Mouse (Mus musculus) heart, postnatal 25 days (tissue): Measurements from ENCODE around the gene Zbtb33. TPM values are rescaled to one million over a fixed set of nuclear protein-coding genes. Genes with fewer than 3 reads are reported as not detected.

Source experiments
- DNase-seq: peaks from one replicate; pipeline ENCODE4 v3.0.0; 2022; ENCODE audit warnings: low spot score
- intact Hi-C: fragments of 180-260 bp; cut with DNase I; formaldehyde crosslinking; loops from one replicate; pipeline ENCODE4 v1.15.1; 2025
- total RNA-seq, 2 experiments: library from RNA; stranded (reverse); gene quantifications; 2 replicates each; pipeline ENCODE4 v1.2.3; 2021

Gene Zbtb33
- total RNA-seq, result 1 to 10 TPM; 8.9 to 9.9 TPM

- intact Hi-C loops, result loop anchor here (10.0 kb wide), 1 partner anchor 275 kb away; no protein-coding TSS in a partner anchor
- DNase-seq, result peak; percentile 73
Observed at GRCm38 (mm10) chrX:38189552-38190457, at the start of gene Zbtb33. Zbtb33 (plus strand) TSS chrX:38189793.

DNA sequence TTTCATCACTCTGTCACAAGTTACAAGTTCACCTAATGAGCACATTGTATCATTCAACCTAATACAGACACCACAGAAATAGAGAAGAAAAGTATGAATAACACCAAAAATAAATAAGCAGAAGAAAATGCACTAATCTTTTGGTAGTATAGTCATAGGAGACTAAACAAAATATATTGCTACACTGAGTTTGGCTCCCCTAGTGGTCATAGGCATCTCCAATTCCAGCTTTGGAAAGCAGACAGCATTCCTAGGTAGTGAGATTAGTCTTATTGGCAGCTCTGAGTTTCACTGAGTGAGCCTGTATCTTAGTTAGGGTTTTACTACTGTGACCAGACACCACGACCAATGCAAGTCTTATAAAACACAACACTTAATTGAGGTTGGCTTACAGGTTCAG lies 30.5 kb upstream of the Zbtb33 start:
- intact Hi-C loops, result no loop called here
- no peak for DNase-seq

GRCm38 (mm10) chrX:38165315-38165714 lies 24.3 kb upstream of the Zbtb33 start:
- intact Hi-C loops, result no loop called here

GRCm38 (mm10) chrX:38166064-38166463 lies 23.5 kb upstream of the Zbtb33 start:
- intact Hi-C loops, result no loop called here

More at GRCm38 (mm10) chrX:38165315-38165714, 24.3 kb upstream of the Zbtb33 start:
- DNase-seq, result no peak

GRCm38 (mm10) chrX:38166592-38166991 lies 23.0 kb upstream of the Zbtb33 start:
- intact Hi-C loops, result no loop called here
- DNase-seq, result no peak

More at GRCm38 (mm10) chrX:38166064-38166463, 23.5 kb upstream of the Zbtb33 start:
- no peak for DNase-seq

GRCm38 (mm10) chrX:38179891-38180310 lies 9.7 kb upstream of the Zbtb33 start:
- intact Hi-C loops, result loop anchor here (2.0 kb wide), 1 partner anchor 95 kb away; the partner anchor contains the start of gene Rhox11

DNA sequence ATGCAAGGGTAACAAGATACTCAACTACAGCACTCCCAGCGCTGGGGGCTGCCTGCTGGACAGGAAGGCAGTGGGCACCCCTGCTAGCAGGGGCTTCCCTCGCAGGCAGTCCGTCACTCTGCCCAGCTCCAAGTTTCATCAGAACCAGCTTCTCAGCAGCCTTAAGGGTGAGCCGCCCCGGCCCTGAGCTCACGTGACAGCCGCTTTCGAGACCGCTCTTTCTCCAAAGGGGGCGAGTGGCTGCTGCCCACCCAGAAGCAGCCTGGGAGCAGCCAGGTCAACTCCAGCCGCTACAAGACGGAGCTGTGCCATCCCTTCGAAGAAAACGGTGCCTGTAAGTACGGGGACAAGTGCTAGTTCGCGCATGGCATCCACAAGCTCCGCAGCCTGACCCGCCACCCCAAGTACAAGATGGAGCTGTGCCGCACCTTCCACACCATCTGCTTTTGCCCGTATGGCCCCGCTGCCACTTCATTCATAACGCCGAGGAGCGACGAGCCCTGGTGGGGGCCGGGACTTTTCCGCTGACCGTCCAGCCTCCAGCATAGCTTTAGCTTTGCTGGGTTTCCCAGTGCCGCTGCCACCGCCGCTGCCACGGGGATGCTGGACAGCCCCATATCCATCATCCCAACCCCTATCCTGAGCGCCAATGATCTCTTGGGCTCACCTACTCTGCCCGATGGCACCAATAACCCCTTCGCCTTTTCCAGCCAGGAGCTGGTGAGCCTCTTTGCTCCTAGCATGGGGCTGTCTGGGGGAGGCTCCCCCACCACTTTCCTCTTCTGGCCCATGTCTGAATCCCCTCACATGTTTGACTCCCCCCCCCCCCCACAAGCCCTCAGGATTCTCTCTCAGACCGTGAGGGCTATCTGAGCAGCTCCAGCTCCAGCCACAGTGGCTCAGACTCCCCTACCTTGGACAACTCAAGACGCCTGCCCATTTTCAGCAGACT lies 8.7 kb upstream of the Zbtb33 start:
- peak; percentile 4 for DNase-seq
- intact Hi-C loops, result no loop called here

More at GRCm38 (mm10) chrX:38179891-38180310, 9.7 kb upstream of the Zbtb33 start:
- peak; percentile 24 for DNase-seq

GRCm38 (mm10) chrX:38181608-38182258 lies 7.9 kb upstream of the Zbtb33 start:
- intact Hi-C loops, result no loop called here
- DNase-seq, result no peak

DNA sequence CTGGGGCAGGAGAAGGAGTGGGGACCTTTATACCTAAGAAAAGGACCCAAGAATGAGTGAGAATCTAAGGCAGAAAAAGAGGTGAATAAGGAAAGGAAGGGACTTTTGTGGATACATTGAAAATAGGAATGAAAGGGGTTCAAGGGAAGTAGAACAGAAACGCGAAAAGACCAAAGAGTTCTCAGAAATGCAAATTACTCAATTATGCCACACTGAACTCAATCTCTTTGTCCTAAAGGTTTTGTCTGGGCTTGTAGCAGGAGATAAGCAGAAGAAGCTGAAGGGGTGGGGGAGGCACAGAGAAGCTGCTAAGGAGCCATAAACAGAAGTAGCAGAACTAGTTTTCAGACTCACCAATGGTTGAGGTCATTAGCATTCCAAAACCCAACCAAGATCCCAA lies 4.1 kb upstream of the Zbtb33 start:
- no peak for DNase-seq
- intact Hi-C loops, result no loop called here

DNA sequence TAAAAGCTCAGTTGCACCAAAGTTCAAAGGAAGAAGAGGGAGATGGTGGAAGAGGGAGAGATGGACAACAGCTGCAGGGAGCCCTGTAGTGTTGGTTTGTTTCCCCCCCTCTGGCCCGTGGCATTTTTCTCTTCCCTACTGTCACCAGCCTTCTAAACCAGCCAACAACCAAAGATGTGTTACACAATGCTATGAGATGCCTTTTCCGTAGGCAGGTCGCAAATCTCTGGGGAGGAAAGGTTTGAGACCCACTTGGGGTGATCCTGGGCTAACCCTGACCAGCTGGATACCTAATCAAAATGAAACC lies 818 bp downstream of the Zbtb33 start:
- no peak for DNase-seq
- intact Hi-C loops, result loop anchor here (10.0 kb wide), 1 partner anchor 274 kb away; no protein-coding TSS in a partner anchor

DNA sequence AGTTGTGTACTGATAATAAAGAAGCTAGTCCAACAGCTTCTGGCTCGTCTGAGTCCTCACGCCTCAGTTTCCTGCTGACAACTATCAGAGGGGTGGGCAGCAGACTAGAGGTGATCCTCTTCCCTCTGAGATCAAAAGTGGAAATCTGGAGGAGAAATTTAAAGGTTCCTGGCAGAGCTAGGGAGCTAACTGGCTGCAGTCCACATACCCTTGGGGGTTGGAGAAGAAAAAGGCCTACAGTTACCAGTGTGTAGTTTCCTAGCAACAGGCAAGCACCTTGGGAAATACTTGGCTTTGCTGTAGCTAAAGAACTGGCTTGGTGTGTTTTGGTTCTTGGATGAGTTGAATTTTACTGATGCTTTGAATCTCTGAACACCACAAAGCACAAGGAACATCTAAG lies 12.2 kb downstream of the Zbtb33 start:
- DNase-seq, result no peak
- intact Hi-C loops, result no loop called here

DNA sequence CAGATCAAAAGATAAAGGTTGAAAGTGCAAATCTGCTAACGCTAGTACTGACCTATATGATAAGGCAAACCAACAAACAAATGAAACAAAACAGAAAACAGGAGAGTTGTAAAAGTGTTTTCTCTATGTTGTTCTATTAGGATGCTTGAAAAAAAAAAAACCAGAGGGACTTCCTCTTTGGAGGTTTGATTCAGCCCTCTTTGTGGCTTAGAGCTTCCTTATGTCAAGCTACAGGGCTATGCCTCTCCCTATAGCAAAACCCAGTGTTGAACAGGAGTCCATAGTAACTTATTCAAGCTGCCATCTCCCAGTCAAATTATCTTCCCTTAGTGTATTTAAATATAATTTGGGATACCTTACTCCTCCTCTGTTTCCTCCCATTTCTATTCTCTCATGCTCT lies 17.8 kb downstream of the Zbtb33 start:
- intact Hi-C loops, result no loop called here
- DNase-seq, result no peak

- DNase-seq, result no peak
- intact Hi-C loops, result no loop called here
Observed at GRCm38 (mm10) chrX:38216986-38217675, 27.5 kb downstream of the Zbtb33 start.

GRCm38 (mm10) chrX:38217676-38217991 lies 28.0 kb downstream of the Zbtb33 start:
- intact Hi-C loops, result no loop called here
- DNase-seq, result no peak

DNA sequence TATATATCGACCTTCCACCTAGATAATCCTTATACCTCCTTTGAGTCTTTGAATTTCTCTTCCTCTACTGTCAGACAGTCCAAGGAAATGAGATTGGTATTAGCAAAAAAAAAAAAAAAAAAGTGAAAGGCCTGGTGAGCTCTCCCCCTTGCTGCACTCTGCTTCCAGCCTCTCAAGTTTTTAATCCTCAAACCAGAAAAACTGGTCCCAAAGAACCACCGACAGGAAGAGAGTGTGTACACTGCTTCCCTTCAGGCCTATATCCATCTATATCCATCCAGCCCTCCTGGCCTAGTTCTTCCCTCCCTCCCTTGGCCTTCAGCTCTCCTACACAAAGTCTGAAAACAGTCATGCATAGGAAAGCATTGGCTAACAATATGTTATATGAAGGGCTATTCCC lies 33.2 kb downstream of the Zbtb33 start:
- intact Hi-C loops, result no loop called here
- DNase-seq, result no peak

- no peak for DNase-seq
- intact Hi-C loops, result no loop called here
Observed at GRCm38 (mm10) chrX:38229888-38230287, 40.3 kb downstream of the Zbtb33 start.

DNA sequence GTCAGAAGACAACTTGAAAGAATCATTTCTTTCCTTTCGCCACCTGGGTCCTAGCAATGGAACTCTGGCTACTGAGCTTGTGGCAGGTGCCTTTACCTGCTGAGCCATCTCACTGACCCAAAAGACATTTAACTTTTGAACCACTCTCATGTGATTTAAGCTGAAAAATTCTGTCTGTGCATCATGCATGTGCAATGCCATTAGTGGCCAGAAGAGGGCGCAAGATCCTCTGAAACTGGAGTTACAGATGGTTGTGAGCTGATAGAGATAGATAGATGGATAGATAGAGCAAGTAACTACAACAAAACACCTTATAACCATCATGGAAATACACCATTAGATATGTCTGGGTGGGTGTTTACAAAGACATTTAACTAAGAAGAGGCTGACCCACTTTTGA lies 48.1 kb downstream of the Zbtb33 start:
- intact Hi-C loops, result no loop called here
- DNase-seq, result no peak
